Mouse (Mus musculus) heart, adult 2 months (tissue): ENCODE results near the gene Relt. TPM values are rescaled to one million over a fixed set of nuclear protein-coding genes. Genes with fewer than 3 reads are reported as not detected.

Source experiments
- DNase-seq, 2 experiments: peaks; one replicate each; pipeline ENCODE4 v3.0.0; 2021
- H3K27ac ChIP-seq: fragments of 200-600 bp; 2 replicates; pipeline ENCODE4 v1.8.1; 2022
- H3K27me3 ChIP-seq: fragments of 200-500 bp; 2 replicates; pipeline ENCODE4 v1.6.1; 2012; ENCODE audit warnings: mild to moderate bottlenecking, low read length, inconsistent platforms, mixed read lengths; ENCODE audit not compliant: control insufficient read depth, insufficient read depth
- H3K36me3 ChIP-seq: fragments of 200-500 bp; 2 replicates; pipeline ENCODE4 v1.6.1; 2012; ENCODE audit warnings: low read length, inconsistent platforms; ENCODE audit not compliant: control insufficient read depth, insufficient read depth
- H3K4me1 ChIP-seq: fragments of 200-500 bp; 2 replicates; pipeline ENCODE4 v1.6.1; 2011; ENCODE audit warnings: low read length; ENCODE audit not compliant: control insufficient read depth, insufficient read depth
- H3K4me3 ChIP-seq: fragments of 200-600 bp; 2 replicates; pipeline ENCODE4 v1.8.1; 2022
- H3K79me2 ChIP-seq: fragments of 200-500 bp; replicated peaks from 2 replicates; pipeline ENCODE4 v1.6.1; 2012; ENCODE audit warnings: mild to moderate bottlenecking, inconsistent platforms, low read length, moderate library complexity, mixed read lengths; ENCODE audit not compliant: control insufficient read depth, insufficient read depth
- H3K9ac ChIP-seq: fragments of 200-500 bp; 2 replicates; pipeline ENCODE4 v1.6.1; 2012; ENCODE audit warnings: low read depth, mild to moderate bottlenecking, control low read depth, inconsistent platforms, low read length, mixed read lengths
- CTCF ChIP-seq: fragments of 200-600 bp; IDR thresholded peaks from 2 replicates; pipeline ENCODE4 v1.8.1; 2022; ENCODE audit warnings: antibody characterized with exemption, mild to moderate bottlenecking, moderate library complexity
- EP300 ChIP-seq: fragments of 200-500 bp; IDR thresholded peaks from 2 replicates; pipeline ENCODE4 v1.6.1; 2011; ENCODE audit warnings: low read depth, low read length, control low read depth; ENCODE audit not compliant: insufficient read depth
- POLR2A ChIP-seq: fragments of 200-500 bp; IDR thresholded peaks from 2 replicates; pipeline ENCODE4 v1.6.1; 2011; ENCODE audit warnings: mild to moderate bottlenecking, low read depth, low read length, control low read depth; ENCODE audit not compliant: insufficient read depth
- WGBS: fragments of 180-500 bp; shearing (Covaris S2); methylation state at CpG from one replicate; pipeline ENCODE4 v1.1.7; 2018; 5-methylcytosine and 5-hydroxymethylcytosine counted together
- intact Hi-C: fragments of 180-260 bp; cut with DNase I; formaldehyde crosslinking; loops from one replicate; pipeline ENCODE4 v1.15.1; 2025
- polyA plus RNA-seq: library from polyadenylated mRNA; depleted of rRNA; stranded (reverse); fragments of >200 nt; gene quantifications from 2 replicates; pipeline ENCODE4 v1.2.3, GENCODE M21; 2012
- total RNA-seq, 2 experiments: library from RNA; stranded (reverse); gene quantifications; 2 replicates each; pipeline ENCODE4 v1.2.3; 2021

Gene Relt
- total and polyA plus RNA-seq, 3 experiments, result 4.6 to 6.4 (median 5.5) TPM

DNA sequence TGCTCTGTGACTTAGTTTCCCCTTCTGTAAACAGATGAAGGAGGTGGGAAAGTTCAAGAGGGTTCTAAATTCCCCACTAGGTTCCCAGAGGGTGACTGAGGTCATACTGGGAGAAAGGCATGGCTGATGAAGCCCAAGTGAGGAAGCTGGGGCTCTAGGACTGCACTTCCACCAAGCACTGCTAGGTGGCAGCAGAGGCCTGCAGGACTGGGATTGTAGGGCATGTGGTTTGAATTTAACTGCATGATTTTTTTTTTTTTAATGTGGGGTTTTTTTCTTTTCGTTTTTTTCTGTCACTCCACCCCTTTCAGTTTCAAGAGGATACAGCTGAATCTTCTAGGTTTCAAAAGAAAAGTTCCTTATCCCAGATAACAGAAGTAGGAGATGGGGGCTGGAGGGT lies 44.0 kb upstream of the Relt start:
- intact Hi-C loops, result loop anchor here (1.0 to 2.0 kb wide), 3 partner anchors 25 to 146 kb away; partner anchors contain the start of gene Arhgef17
- peaks cover 18% of the 10 kb centered on the region for H3K4me1 ChIP-seq
- WGBS, result 0% methylated on average over 1 of the region's 1 CpGs

DNA sequence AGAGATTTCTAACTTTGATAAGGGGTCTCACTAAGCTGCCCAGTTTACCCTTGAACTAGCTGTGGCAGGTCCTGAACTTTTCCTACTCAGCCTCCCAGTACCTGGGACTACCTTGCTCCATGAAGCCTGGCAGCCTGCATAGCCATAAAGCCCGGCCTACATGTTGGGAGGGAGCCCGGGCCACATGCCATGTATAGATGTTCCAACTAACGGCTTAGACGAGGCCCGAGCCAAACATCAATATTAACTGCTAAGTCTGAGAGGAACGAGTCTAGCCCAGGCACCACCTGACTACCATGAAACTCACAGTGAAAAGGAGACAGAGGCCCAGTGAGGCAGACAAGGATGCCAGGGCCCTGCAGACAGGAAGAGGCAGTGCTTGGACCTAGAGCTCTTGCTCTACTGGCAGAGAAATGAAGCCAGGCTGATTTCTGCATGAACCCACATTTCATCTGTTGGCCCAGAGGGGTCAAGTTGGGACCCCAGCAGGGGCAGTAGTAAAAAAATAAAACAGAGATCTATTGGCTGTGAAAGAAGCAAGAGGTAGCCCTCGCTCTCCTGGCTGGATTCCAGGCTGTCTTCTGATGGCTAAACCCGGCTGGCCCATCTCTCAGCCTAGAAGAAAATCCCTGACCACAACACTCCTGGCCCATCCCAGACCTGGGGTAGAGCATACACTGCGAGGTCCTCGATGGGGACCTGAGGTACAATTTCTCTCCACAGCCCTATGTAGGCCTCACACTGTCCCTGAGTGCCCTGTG lies 43.0 kb upstream of the Relt start:
- Histone ChIP-seq H3K27me3 (no peaks in the 10 kb centered on the region), H3K4me1 (peaks cover 13% of the 10 kb centered on the region), H3K27ac (no peak overlapping the region), H3K36me3 (no peaks in the 10 kb centered on the region), H3K9ac (no peak overlapping the region), H3K79me2 (peaks cover 5% of the 10 kb centered on the region), H3K4me3 (no peak overlapping the region)
- intact Hi-C loops, result loop anchor here (2.0 kb wide), 1 partner anchor 147 kb away; no protein-coding TSS in a partner anchor
- DNase-seq, result no peak
- TF ChIP-seq EP300 (no peak), CTCF (no peak), POLR2A (no peak)
- 77% methylated on average over 10 of the region's 10 CpGs for WGBS

More for the DNA sequence above, 44.0 kb upstream of the Relt start:
- H3K79me2 ChIP-seq, result peaks cover 5% of the 10 kb centered on the region
- DNase-seq, result peak; percentile 84 to 90
- H3K27me3 ChIP-seq, result no peaks in the 10 kb centered on the region
- H3K9ac ChIP-seq, result no peak overlapping the region
- H3K36me3 ChIP-seq, result no peaks in the 10 kb centered on the region
- peak overlapping the region; percentile 29 for H3K27ac ChIP-seq
- H3K4me3 ChIP-seq, result no peak overlapping the region
- TF ChIP-seq EP300 (peak; percentile 98), CTCF (no peak)

DNA sequence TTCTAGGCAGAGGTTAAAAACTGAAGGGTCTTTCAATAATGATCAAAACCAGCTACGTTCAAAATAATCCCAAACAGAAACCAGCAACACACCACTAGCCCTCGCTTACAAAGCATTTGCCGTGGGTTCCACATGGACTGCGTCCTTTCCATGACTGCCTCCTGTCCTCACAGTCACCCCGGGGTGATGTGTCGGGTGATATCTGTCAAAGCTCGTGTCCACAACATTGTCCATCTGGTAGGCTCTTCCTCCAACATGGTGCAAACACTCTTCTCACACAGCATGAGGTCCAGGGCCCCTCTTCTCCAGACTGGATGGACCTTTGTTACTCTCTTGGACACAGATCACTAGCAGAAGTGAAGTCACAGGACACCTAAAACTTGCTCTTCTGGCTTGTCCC lies 41.8 kb upstream of the Relt start:
- intact Hi-C loops, result no loop called here
- Histone ChIP-seq H3K4me1 (peaks cover 6% of the 10 kb centered on the region), H3K36me3 (no peaks in the 10 kb centered on the region), H3K27ac (peak overlapping the region; percentile 6; the same call in 1 of the 2 replicates), H3K4me3 (no peak overlapping the region), H3K79me2 (peaks cover 5% of the 10 kb centered on the region), H3K9ac (no peak overlapping the region), H3K27me3 (no peaks in the 10 kb centered on the region)
- TF ChIP-seq CTCF (no peak), POLR2A (no peak), EP300 (no peak)
- DNase-seq, result no peak
- 60% methylated on average over 7 of the region's 7 CpGs for WGBS

DNA sequence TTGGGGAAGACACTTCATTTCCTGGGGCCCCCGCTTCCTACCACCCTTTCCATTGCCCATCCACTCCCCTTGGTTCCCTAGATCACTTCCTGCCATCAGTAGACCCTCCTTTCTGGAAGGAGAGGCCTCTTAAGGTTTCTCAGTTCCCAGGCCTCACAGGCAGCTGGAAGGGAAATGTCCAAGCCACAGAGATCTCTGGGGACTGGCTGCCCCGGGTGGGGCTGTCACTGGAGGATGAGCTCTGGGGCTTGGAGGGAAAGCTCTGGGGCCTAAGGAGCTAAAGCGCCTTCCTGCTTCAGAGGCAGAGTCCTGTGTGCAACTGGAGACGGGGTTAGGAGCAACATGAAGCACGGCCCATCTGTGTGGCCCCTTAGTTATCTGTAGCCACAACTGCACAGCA lies 41.4 kb upstream of the Relt start:
- Histone ChIP-seq H3K27ac (peak overlapping the region; percentile 6; the same call in 1 of the 2 replicates), H3K4me3 (no peak overlapping the region), H3K9ac (no peak overlapping the region), H3K4me1 (peaks cover 3% of the 10 kb centered on the region), H3K36me3 (no peaks in the 10 kb centered on the region), H3K27me3 (no peaks in the 10 kb centered on the region), H3K79me2 (peaks cover 5% of the 10 kb centered on the region)
- WGBS, result 60% methylated on average over 5 of the region's 5 CpGs
- TF ChIP-seq CTCF (no peak), EP300 (no peak), POLR2A (no peak)
- intact Hi-C loops, result no loop called here
- DNase-seq, result peak in 1 of 2 experiments; percentile 39

DNA sequence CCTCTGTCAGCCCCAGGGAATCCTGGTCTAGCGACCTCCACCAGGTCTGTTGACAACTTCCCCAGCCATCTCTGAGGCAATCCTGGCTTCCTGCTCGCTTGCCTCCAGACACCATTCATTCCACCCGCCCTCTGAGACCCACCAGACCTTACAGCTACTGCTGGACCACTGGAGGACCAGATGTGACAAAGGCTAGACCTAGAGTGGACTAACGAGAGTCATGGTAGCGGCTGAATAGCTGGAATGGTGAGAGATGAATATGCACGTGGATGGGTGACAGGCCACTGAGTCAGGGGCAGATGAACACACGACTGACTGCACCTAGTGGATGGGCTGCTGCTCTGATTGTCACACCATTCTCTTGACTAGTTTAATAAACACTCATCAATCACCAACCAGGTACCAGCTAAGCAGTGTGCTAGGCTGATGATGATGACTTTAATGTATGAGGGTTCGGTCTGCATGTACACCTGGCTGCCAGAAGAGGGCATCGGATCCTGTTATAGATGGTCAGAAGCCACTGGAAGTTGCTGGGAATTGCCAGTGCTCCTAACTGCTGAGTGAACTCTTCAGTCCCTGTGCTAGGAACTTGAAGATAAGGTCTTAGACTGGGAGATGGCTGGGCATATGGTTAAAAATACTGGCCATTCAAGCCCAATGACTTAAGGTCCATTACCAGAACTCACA lies 39.3 kb upstream of the Relt start:
- Histone ChIP-seq H3K4me3 (no peak overlapping the region), H3K9ac (no peak overlapping the region), H3K36me3 (no peaks in the 10 kb centered on the region), H3K27ac (no peak overlapping the region), H3K27me3 (no peaks in the 10 kb centered on the region), H3K79me2 (peaks cover 5% of the 10 kb centered on the region), H3K4me1 (peaks cover 2% of the 10 kb centered on the region)
- intact Hi-C loops, result no loop called here
- WGBS, result 80% methylated on average over 9 of the region's 9 CpGs
- DNase-seq, result no peak
- TF ChIP-seq EP300 (0 out of 2 replicates have a peak, but pooled peaks have one; percentile 21), POLR2A (no peak), CTCF (peak; percentile 72)

DNA sequence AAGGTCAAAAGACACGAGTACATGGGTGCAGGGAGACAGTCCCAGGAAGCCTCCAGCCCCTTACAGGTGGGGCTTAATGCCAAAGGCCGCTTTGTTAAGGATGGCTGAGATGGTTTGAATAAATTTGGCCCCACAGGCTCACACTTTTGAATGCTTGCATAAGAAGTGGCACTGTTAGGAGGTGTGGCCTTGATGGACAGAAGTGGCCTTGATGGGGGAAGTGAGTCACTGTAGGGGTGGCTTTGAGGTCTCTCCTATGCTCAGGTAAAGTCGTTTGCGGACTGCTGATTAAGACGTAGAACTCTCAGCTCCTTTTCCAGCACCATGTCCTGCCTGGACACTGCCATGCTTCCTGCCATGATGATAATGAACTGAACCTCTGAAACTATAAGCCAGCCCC lies 34.6 kb upstream of the Relt start:
- Histone ChIP-seq H3K4me1 (0 out of 2 replicates have a peak, but pooled peaks cover 2% of the 10 kb centered on the region), H3K9ac (no peak overlapping the region), H3K79me2 (peaks cover 7% of the 10 kb centered on the region), H3K27me3 (no peaks in the 10 kb centered on the region), H3K27ac (no peak overlapping the region), H3K4me3 (no peak overlapping the region), H3K36me3 (no peaks in the 10 kb centered on the region)
- WGBS, result 73% methylated on average over 5 of the region's 5 CpGs
- TF ChIP-seq EP300, result no peak
- no peak for TF ChIP-seq CTCF
- DNase-seq, result no peak
- intact Hi-C loops, result no loop called here
